Mouse (Mus musculus): ENCODE measurements around the gene Tbc1d1.

Tbc1d1 gene

DNA sequence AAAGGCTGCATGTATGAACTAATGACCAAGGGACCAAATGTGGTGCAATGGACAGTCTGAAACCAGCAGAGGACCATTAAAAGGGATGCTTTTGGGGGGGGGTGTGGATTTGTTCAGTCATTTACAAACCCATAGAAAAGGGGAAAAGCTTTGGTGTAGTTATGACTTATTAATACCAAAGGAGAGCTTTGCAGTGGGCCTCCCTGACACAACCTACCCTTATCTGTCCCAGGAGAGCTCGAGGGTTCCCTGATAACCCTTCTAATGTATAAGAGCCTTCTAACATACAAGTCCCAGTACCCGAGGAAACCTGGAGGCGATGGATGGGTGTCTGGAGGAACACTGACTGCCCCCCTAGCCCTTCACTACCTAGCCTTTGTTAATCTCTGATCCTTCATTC lies 5.8 kb downstream of the Tbc1d1 start:
- no peak for DNase-seq

- no peak for DNase-seq
These were observed 6.5 kb downstream of the Tbc1d1 start for GRCm38 (mm10) chr5:64162582-64162981.

DNA sequence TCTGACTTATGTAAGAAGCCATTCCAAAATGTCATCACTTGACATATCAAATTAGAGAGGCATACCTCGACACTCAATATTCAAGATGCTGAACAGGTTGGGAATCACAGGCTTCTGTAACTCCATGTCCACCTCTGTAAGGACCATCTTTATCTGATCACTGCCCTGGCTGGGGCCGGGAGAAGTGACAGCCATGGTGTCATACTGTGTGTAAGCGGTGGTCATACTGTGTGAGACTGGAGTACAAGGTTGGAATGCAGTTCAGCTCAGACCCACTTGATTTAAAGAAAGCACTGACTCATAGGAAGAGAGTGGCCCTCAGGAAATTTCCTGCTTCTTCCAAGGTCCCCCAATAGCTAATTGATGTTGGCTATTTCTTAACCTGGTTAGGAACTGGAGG lies 8.3 kb downstream of the Tbc1d1 start:
- DNase-seq = no peak

DNA sequence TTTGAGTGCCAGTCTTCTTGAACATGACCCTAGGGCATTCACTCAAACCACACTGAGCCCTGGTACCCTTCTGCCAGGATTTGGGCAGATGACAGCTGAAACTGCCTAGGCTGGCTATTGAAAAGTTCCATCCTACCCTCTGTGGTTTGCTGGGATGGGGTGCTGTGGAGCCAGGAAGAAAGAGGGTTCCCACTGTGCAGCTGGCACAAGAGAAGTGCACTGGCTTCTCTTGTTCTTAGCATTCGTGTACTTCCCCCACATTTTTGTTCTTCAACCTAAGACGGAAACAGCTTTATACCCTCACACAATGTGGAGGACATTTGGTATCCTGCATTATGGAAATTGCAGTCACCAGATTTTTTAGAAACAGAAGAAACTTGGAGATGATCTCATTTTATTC lies 9.7 kb downstream of the Tbc1d1 start:
- no peak for DNase-seq

DNA sequence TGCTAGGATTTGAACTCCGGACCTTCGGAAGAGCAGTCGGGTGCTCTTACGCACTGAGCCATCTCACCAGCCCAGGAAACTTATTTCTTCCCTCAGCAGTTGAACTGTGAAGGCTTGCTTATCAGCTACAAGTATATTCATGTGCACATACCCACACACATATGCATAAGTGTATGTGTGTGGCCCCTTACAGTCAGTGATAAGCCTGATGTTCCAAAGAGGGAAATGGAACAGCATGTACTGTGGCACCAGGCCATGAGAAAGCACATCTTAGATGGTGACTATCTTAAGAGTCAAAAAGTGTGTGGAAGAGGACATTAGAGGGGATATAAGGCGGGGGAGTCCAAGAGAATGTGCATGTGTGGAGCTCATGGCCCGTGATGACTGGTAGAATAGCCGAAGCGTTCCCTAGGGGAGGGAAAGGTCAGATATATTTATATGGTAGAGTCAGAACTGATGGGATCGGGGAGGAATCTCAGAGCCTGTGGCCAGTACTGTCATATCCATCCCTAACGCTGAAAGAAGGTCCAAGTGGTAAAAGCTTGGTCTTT lies 13.0 kb downstream of the Tbc1d1 start:
- DNase-seq = no peak

- no peak for DNase-seq
These were observed 16.8 kb downstream of the Tbc1d1 start for GRCm38 (mm10) chr5:64172884-64173283.

DNA sequence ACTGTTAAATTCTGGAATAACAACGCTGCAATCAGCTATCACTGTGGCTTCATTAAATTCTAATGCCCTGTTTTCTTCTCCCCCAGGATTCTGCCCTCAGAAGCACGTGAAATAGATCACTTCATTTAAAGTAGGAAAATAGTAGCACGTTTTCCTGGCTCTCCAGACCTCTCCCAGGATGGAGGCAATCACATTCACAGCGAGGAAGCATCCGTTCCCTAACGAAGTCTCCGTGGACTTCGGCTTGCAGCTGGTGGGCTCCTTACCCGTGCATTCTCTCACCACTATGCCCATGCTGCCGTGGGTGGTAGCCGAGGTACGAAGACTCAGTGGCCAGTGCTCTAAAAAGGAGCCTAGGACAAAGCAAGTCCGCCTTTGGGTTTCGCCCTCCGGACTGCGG lies 17.2 kb downstream of the Tbc1d1 start:
- DNase-seq = no peak

DNA sequence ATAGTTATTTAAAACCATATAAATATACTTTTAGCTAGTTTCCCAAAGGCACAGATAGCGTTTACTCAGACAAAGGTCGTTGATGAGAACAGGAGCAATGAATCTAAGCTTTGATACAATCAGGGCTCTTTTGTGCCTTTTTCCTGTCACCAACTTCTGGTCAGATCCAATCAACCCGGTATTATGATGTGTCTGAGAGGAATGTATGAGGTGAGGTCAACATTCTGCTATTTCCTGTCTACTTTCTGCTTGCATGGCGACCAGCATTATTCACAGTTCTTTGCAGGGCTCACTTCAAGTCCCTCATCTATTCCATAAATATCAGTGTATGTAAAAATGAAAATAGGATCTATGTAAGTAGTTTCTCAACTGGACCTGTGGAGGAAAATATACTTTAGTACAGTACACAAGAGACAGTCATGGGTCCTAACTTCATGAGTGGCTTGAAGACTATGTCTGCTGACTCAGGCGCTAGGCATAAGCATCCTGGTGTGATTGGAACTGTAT lies 18.4 kb downstream of the Tbc1d1 start:
- DNase-seq = no peak

DNA sequence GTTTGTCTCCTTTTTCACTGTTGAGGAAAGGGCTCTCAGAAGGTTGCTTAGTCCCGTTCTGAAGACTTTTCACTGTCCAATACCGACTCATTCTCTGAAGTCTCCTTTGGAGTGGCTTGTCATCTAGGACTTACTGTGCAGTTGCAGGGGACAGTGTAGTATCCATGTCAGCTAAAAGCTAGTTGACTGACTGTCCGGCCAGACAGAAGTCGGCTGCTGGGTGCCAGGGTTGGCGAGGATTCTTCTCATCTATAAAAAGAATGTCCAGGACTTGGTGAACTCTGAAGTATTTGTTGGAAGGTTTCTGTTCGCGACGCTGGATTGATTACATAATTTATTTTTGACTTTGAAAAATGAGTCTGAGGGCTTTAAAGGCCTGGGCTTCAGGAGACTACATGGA lies 24.4 kb downstream of the Tbc1d1 start:
- DNase-seq = no peak

DNA sequence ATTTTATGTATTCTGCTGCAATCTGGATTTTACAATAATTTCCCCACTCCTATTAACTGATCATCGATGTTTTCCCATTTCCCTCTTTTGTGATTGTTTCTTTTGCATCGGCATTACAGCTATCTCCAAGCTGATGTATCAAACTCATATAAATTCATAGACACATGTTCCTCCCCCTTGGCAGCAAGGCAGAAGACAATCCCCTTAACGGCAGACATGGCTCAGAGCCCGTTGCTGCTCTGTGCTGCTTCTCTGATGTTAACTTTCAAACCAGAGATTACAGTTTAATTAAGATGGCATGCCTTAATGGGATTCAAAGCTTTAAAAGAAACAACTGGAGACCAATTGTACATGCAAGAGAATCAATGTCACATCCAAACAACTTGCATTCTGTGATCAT lies 27.6 kb downstream of the Tbc1d1 start:
- DNase-seq = no peak

DNA sequence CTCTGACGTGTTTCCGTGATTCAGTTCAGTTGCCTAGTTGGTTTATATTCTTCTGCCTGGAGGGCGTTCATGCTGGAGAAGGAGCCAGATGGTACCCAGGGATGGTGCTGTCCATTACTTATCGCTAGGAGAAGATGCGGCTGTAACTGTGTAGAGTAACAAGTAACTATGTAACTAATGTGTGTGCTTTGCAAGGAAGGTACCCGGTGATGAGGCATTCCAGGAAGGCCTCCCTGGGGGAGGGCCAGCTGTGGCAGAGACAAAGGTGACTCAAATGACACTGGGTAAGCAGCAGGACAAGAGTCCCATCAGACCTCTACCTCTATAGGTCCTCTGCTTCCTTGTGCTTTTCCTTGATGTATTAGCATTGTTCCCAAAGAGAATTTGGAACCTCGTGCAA lies 29.2 kb downstream of the Tbc1d1 start:
- DNase-seq = no peak

- DNase-seq = no peak
These were observed 30.5 kb downstream of the Tbc1d1 start for GRCm38 (mm10) chr5:64186566-64186965.

- DNase-seq = no peak
These were observed 32.1 kb downstream of the Tbc1d1 start for GRCm38 (mm10) chr5:64188083-64188648.

GRCm38 (mm10) chr5:64190892-64191291 lies 34.8 kb downstream of the Tbc1d1 start:
- DNase-seq = no peak

- DNase-seq = no peak
These were observed 37.2 kb downstream of the Tbc1d1 start for GRCm38 (mm10) chr5:64193353-64193752.

DNA sequence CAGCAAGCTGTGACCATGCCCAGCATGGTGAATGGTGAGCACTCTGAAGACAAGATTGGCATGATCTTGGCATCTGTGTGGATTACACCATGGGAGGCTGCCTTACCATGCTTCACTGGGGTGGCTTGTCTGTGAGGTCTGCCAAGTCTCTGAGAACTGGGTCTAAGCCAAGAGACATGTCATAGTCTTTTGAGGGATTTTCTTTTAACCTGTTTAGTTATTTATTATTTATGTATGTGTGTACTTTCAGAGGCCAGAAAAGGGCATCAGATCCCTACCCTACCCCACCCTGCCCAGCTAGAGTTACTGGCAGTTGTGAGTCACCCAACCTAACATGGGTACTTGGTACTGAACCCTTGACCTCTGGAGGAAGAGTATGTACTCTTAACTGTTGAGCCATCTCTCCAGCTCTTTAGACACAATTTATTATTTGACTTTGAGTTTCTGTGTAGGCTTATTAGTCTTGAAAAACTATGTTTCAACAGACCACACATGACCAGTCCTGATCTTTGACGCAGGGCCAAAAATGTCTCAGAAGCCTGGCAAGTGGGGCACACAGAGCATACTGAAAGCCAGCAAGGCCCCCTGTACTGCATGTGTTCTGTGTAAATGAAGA lies 40.3 kb downstream of the Tbc1d1 start:
- DNase-seq = peak; percentile 53 to 69

- DNase-seq = no peak
These were observed 40.8 kb downstream of the Tbc1d1 start for GRCm38 (mm10) chr5:64196866-64197321.

- DNase-seq = no peak
These were observed 42.5 kb downstream of the Tbc1d1 start for GRCm38 (mm10) chr5:64198624-64199023.

GRCm38 (mm10) chr5:64201071-64201470 lies 45.0 kb downstream of the Tbc1d1 start:
- DNase-seq = no peak

DNA sequence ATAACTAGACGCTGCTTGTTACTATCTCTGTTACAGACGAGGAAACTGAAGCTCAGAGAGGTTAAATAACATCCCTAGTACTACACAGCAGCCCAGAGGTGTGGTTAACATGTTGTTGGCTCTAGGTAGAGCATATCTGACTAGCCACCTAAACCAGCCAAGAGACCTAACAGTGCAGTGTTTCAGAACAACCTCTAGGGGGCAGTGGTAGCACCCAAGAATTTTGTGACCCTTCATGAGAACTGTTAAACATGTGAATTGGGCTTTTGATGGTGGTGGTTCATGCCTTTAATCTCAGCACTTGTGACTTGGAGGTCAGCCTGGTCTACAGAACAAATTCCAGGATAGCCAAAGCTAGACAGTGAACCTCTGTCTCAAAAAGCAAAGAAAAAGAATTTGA lies 46.2 kb downstream of the Tbc1d1 start:
- DNase-seq = peak; percentile 28 to 29

GRCm38 (mm10) chr5:64205610-64206009 lies 49.5 kb downstream of the Tbc1d1 start:
- no peak for DNase-seq

DNA sequence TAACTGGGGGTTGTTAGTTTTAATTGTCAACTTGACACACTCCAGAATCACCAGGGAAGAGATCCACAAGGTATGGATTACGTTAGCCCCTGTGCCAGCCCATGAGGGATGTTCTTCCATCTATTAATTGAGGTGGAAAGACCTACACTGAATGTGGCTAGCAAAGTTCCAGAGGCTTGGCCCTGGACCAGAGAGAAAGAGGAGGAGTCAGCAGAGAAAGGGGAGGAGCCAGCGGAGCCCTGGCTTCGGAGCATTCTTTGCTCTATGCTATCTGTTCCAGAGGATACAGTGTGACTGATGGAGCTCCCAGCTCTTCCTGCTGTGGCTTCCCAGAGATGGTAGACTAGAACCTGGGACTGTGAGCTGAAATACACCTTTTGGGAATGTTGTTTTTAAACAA lies 50.3 kb downstream of the Tbc1d1 start:
- DNase-seq = no peak

DNA sequence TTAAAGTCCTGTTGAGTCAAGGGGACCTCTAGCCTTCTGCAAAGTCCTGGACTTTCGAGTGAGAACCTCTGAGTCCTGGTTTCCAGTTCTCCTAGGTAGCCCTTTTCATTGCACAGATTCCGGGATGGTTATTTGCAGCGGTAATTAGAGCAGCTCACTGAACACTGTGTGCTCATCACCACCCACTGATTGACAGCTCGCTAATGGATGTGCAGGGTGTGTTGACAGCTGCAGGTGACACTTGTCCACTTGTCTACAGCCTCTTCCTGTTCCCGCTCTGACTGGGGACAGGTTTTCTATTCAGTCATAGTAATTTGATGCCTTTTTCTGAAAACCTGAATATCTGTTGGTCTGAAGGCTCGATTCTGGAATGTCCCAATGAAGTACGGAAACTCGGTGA lies 50.8 kb downstream of the Tbc1d1 start:
- DNase-seq = no peak

- no peak for DNase-seq
These were observed 51.7 kb downstream of the Tbc1d1 start for GRCm38 (mm10) chr5:64207800-64208199.

DNA sequence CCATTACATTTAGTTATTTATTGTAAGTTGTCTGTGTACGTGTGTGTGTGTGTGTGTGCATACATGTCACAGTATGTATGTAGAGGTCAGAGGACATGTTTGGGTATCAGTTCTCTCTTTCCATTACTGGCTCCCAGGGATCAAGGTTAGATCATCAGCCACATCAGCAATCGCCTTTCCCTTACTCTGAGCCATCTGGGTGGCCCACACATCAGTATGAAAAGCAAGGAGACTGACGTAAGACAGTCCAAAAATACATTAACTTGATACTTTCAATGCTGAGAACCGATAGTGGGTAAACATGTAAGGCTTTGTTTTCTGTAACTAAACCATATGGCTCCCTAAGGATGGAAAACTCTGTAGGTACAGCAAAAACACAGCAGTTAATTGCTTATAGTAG lies 54.7 kb downstream of the Tbc1d1 start:
- DNase-seq = no peak
